Mouse (Mus musculus) gastrocnemius, postnatal 14 days (tissue): ENCODE data around the gene Krtap26-1. TPM values are rescaled to one million over a fixed set of nuclear protein-coding genes. Genes with fewer than 3 reads are reported as not detected.

ENCODE experiments used
- total RNA-seq, 2 experiments: library from RNA; stranded (reverse); gene quantifications; 2 replicates each; pipeline ENCODE4 v1.2.3; 2021

The Krtap26-1 gene
- total RNA-seq, 2 experiments from 2014 or later, result not detected

Other genes starting within 250 kb of the Krtap26-1 start
- gene Cldn17, start 140.8 kb downstream of the Krtap26-1 start, total RNA-seq, result not detected
- not detected for gene Cldn8, start 84.6 kb downstream of the Krtap26-1 start, total RNA-seq
- gene Krtap24-1, start 35.5 kb downstream of the Krtap26-1 start, total RNA-seq, result not detected
- gene 2310079G19Rik, start 20.1 kb downstream of the Krtap26-1 start, total RNA-seq, result not detected
- not detected for gene Krtap27-1, start 23.9 kb upstream of the Krtap26-1 start, total RNA-seq
- not detected for gene 2310061N02Rik, start 60.2 kb upstream of the Krtap26-1 start, total RNA-seq
- not detected for gene Krtap13-1, start 81.1 kb upstream of the Krtap26-1 start, total RNA-seq
- not detected for gene Krtap13, start 103.8 kb upstream of the Krtap26-1 start, total RNA-seq
- gene 2310034C09Rik, start 111.1 kb upstream of the Krtap26-1 start, total RNA-seq, result not detected
- gene 2310057N15Rik, start 126.4 kb upstream of the Krtap26-1 start, total RNA-seq, result not detected
- gene Gm5965, start 130.1 kb upstream of the Krtap26-1 start, total RNA-seq, result not detected
- not detected for gene Gm20741, start 164.4 kb upstream of the Krtap26-1 start, total RNA-seq
- not detected for gene Krtap15, start 172.4 kb upstream of the Krtap26-1 start, total RNA-seq
- gene Krtap14, start 178.3 kb upstream of the Krtap26-1 start, total RNA-seq, result not detected
- not detected for gene Krtap19-1, start 221.6 kb upstream of the Krtap26-1 start, total RNA-seq
- not detected for gene Krtap19-2, start 226.5 kb upstream of the Krtap26-1 start, total RNA-seq
- gene Krtap19-3, start 230.2 kb upstream of the Krtap26-1 start, total RNA-seq, result not detected
- gene Krtap19-4, start 237.3 kb upstream of the Krtap26-1 start, total RNA-seq, result not detected
- not detected for gene Krtap19-5, start 248.7 kb upstream of the Krtap26-1 start, total RNA-seq